Mouse (Mus musculus): ENCODE data around the gene Tnk1. TPM values are rescaled to one million over a fixed set of nuclear protein-coding genes. Genes with fewer than 3 reads are reported as not detected.
A peak's percentile ranks its signal among the peaks of the same experiment; 100 is the strongest.

Tnk1 gene
- polyA plus RNA-seq, 1 experiment from 2014 or later, result 7.6 TPM

DNA sequence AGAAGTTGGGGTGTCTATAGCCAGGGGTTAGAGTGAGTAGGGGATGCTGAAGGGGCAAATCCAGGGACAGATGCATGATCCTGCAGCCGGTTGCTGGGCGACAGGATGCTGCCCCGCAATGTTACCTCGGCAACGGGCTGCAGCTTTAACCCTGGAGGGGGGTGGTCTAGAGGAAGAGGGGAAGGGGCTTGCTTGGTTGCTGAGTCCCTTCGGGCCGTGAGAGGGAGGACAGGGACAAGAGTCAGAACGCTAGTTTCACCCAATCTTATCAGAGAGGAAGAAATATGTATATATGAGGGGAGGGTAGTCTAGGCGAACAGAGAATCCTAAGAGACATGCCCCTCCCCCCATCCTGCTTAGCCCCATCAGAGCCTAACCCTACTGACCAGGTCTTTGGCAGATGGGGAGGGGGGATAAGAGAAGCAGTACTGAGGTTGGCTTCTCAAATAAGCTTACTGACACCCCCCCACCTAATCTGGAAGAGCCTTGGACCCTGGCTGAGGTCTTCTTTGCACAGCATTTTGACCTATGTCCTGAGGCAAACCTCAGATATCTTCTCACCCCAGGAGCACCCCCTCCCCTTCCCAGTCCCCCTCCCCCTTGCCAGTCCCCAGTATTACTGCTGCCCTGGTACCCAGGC, 23.1 kb downstream of the Tnk1 start:
- no peak for DNase-seq (ENCODE audit: low spot score)
- TF ChIP-seq CTCF (IDR thresholded peaks at IDR 0.05), result no peak
- no peak for TF ChIP-seq EP300 (IDR thresholded peaks at IDR 0.05)
- Histone ChIP-seq H3K27ac (ENCODE audit: low read length) (no peak overlapping the region), H3K9ac (replicated peaks; ENCODE audit: low read depth) (no peak overlapping the region), H3K9me3 (ENCODE audit: low read length) (no peaks in the 10 kb centered on the region), H3K27me3 (replicated peaks; ENCODE audit: insufficient read depth, low read length) (0 out of 2 replicates have a peak, but pooled peaks cover 5% of the 10 kb centered on the region), H3K4me1 (ENCODE audit: insufficient read depth, low read depth, low read length) (peaks cover 11% of the 10 kb centered on the region), H3K4me2 (replicated peaks; ENCODE audit: low read depth, low read length) (no peak overlapping the region), H3K36me3 (ENCODE audit: insufficient read depth, low read length) (no peaks in the 10 kb centered on the region), H3K4me3 (ENCODE audit: low read depth, low read length) (no peak overlapping the region)
- WGBS, result 22% methylated on average over 9 of the region's 9 CpGs
- no peak for ATAC-seq

DNA sequence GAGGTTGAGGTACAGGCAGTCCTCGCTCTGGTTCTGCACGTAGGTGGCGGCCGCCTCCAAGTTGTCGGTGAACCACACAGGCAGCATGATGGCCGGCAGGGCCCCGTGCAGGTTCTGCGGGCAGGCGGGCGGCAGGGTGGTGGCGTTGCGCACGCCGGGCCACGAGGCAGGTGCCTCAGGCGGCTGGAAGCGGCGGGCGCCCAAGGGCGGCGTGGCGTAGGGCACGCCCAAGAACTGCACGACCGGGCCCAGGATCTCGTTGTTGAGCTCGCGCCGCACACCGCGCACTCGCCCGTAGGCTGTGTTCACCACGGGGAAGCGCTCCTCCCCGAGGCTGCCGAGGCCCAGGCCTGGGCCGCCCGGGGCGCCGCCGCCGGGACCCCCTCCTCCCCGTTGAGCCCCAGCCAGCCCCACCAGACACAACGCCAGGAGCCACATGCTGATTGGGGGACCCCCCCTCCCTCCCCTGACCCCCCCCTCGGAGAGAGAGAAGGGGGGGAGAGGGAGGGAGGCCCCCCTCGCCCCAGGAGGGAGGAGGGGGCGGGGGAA, 24.5 kb downstream of the Tnk1 start:
- Histone ChIP-seq H3K9ac (replicated peaks; ENCODE audit: low read depth) (peak overlapping the region; percentile 32; the same call in 1 of the 2 replicates), H3K4me1 (ENCODE audit: insufficient read depth, low read depth, low read length) (peaks cover 11% of the 10 kb centered on the region), H3K9me3 (ENCODE audit: low read length) (no peaks in the 10 kb centered on the region), H3K4me2 (replicated peaks; ENCODE audit: low read depth, low read length) (peak overlapping the region; percentile 64), H3K27me3 (replicated peaks; ENCODE audit: insufficient read depth, low read length) (0 out of 2 replicates have a peak, but pooled peaks cover 5% of the 10 kb centered on the region), H3K4me3 (ENCODE audit: low read depth, low read length) (peak overlapping the region; percentile 26), H3K36me3 (ENCODE audit: insufficient read depth, low read length) (no peaks in the 10 kb centered on the region), H3K27ac (ENCODE audit: low read length) (no peak overlapping the region)
- DNase-seq (ENCODE audit: low spot score), result peak; percentile 54
- WGBS, result 11% methylated on average over 42 of the region's 48 CpGs
- no peak for ATAC-seq
- no peak for TF ChIP-seq CTCF (IDR thresholded peaks at IDR 0.05)
- TF ChIP-seq EP300 (IDR thresholded peaks at IDR 0.05), result no peak

DNA sequence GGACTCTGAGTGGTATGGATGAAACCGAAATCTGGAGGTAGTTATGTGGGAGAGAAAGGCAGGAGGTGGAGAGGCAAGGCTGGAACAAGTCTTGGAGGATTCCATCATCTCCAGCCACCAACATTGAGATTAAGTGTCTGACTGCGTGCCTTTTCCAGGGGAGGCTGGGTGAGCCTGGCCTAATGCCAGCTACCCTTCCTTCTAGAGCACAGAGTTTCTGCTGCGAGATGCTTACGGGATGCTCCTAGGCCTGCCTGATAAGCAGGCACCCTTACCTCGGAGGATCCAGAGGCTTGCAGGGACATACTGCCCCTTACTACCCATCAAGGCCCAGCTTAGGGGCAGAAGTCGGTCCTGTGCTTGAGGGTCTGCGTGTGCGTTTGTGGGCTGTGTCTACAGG, 25.0 kb downstream of the Tnk1 start:
- H3K9me3 ChIP-seq (ENCODE audit: low read length), result no peaks in the 10 kb centered on the region
- H3K36me3 ChIP-seq (ENCODE audit: insufficient read depth, low read length), result no peaks in the 10 kb centered on the region
- DNase-seq (ENCODE audit: low spot score), result no peak
- TF ChIP-seq CTCF (IDR thresholded peaks at IDR 0.05) (no peak), EP300 (IDR thresholded peaks at IDR 0.05) (no peak)
- no peak overlapping the region for H3K27ac ChIP-seq (ENCODE audit: low read length)
- peaks cover 11% of the 10 kb centered on the region for H3K4me1 ChIP-seq (ENCODE audit: insufficient read depth, low read depth, low read length)
- WGBS, result 45% methylated on average over 8 of the region's 8 CpGs
- H3K4me2 ChIP-seq (replicated peaks; ENCODE audit: low read depth, low read length), result peak overlapping the region; percentile 64
- H3K4me3 ChIP-seq (ENCODE audit: low read depth, low read length), result no peak overlapping the region; the same call in 1 of the 2 replicates
- ATAC-seq, result no peak
- no peak overlapping the region for H3K9ac ChIP-seq (replicated peaks; ENCODE audit: low read depth)
- H3K27me3 ChIP-seq (replicated peaks; ENCODE audit: insufficient read depth, low read length), result 0 out of 2 replicates have a peak, but pooled peaks cover 5% of the 10 kb centered on the region

DNA sequence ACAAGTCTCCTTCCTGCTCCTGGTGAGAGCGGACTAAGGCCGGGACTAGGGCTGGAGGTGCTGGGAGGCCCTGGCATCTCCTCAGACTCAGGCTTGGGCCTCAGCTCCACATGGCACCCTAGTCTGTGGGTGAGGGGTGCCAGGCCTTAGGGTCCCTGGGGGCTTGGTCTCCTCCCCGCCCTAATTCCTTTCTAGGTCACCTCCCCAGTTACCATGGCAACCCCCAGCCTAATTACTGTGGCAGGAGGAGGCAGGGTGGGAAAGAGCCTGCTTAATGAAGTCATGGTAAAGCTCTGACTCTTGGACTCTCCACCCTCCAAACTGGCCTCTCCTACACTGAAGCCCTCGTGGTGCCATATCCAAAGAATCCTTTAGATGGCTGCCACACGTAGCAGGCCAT, 29.7 kb downstream of the Tnk1 start:
- 73% methylated on average over 5 of the region's 5 CpGs for WGBS
- Histone ChIP-seq H3K27me3 (replicated peaks; ENCODE audit: insufficient read depth, low read length) (no peaks in the 10 kb centered on the region), H3K27ac (ENCODE audit: low read length) (no peak overlapping the region), H3K4me2 (replicated peaks; ENCODE audit: low read depth, low read length) (no peak overlapping the region), H3K4me1 (ENCODE audit: insufficient read depth, low read depth, low read length) (no peaks in the 10 kb centered on the region), H3K9me3 (ENCODE audit: low read length) (no peaks in the 10 kb centered on the region), H3K9ac (replicated peaks; ENCODE audit: low read depth) (no peak overlapping the region), H3K4me3 (ENCODE audit: low read depth, low read length) (no peak overlapping the region), H3K36me3 (ENCODE audit: insufficient read depth, low read length) (no peaks in the 10 kb centered on the region)
- DNase-seq (ENCODE audit: low spot score) (no peak), ATAC-seq (no peak)
- TF ChIP-seq CTCF (IDR thresholded peaks at IDR 0.05), result no peak
- no peak for TF ChIP-seq EP300 (IDR thresholded peaks at IDR 0.05)

DNA sequence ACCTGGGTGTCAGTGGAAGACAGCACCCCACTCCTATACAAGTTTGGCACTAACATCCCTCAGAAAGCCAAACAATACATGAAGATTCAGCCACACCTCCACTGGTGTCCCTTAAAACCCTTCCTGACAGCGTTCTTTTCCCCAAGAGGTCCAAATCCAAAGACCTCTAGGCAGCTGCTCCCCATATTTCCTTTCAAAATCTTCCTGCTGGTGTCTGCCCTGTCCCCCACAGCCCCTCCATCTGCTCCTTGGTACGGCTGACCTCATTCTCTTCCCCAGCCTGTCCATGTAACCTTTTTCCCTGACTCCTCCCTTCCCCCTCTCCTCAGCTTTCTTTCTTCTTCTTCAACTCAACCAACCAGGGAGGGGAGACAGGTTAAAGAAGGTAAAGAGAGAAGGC, 35.1 kb downstream of the Tnk1 start:
- Histone ChIP-seq H3K27me3 (replicated peaks; ENCODE audit: insufficient read depth, low read length) (no peaks in the 10 kb centered on the region), H3K4me1 (ENCODE audit: insufficient read depth, low read depth, low read length) (no peaks in the 10 kb centered on the region), H3K27ac (ENCODE audit: low read length) (no peak overlapping the region), H3K9ac (replicated peaks; ENCODE audit: low read depth) (no peak overlapping the region), H3K9me3 (ENCODE audit: low read length) (no peaks in the 10 kb centered on the region), H3K4me2 (replicated peaks; ENCODE audit: low read depth, low read length) (no peak overlapping the region), H3K4me3 (ENCODE audit: low read depth, low read length) (no peak overlapping the region), H3K36me3 (ENCODE audit: insufficient read depth, low read length) (no peaks in the 10 kb centered on the region)
- no peak for DNase-seq (ENCODE audit: low spot score)
- 61% methylated on average over 2 of the region's 2 CpGs for WGBS
- ATAC-seq, result no peak
- TF ChIP-seq CTCF (IDR thresholded peaks at IDR 0.05), result no peak
- TF ChIP-seq EP300 (IDR thresholded peaks at IDR 0.05), result no peak

DNA sequence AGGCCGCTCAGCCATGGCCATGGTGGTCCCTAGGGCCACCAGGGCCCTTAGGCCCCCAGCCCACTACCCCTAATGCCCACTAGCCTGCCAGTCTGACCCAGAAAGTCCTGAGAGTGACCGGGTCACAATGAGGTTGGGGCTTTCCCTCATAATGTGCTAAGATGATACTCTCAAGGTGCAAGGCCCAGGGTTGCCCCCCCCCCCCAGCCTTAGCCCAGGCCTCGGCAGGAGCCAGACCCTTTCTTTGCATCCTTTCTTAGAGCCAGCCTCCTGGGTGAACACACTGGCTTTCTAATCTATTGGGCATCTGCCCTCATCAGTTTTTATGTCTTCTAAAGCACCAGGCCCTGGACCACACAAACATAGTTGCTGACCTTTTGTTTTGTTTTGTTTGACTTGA, 36.5 kb downstream of the Tnk1 start, which contains the start of gene Spem1:
Spem1 (minus strand) TSS at position 101 of the 400 bp plus-strand sequence.
- H3K4me3 ChIP-seq (ENCODE audit: low read depth, low read length), result no peak within 1 kb of the TSS
- 85% methylated on average over 3 of the region's 3 CpGs for WGBS
- H3K36me3 ChIP-seq (ENCODE audit: insufficient read depth, low read length), result no peaks in the 10 kb centered on the region
- H3K27ac ChIP-seq (ENCODE audit: low read length), result no peak within 1 kb of the TSS
- no peak within 1 kb of the TSS for H3K4me2 ChIP-seq (replicated peaks; ENCODE audit: low read depth, low read length)
- TF ChIP-seq CTCF (IDR thresholded peaks at IDR 0.05) (no peak), EP300 (IDR thresholded peaks at IDR 0.05) (no peak)
- H3K4me1 ChIP-seq (ENCODE audit: insufficient read depth, low read depth, low read length), result no peaks in the 10 kb centered on the region
- H3K9ac ChIP-seq (replicated peaks; ENCODE audit: low read depth), result no peak within 1 kb of the TSS
- H3K9me3 ChIP-seq (ENCODE audit: low read length), result no peaks in the 10 kb centered on the region
- H3K27me3 ChIP-seq (replicated peaks; ENCODE audit: insufficient read depth, low read length), result no peaks in the 10 kb centered on the region
- DNase-seq (ENCODE audit: low spot score) (no peak), ATAC-seq (no peak)

All from lung, postnatal 0 days (tissue).